Mouse (Mus musculus) right cerebral cortex, postnatal 4 days (tissue): ENCODE data around the gene Nprl2.
"Not testable (repeated sequence)": the region's sequence is repeated elsewhere in the genome, so short reads cannot be mapped to it uniquely, and the experiment has no call there.

Experiments
- DNase-seq: peaks from one replicate; pipeline ENCODE4 v3.0.0-alpha.2; 2022

The Nprl2 gene

DNA sequence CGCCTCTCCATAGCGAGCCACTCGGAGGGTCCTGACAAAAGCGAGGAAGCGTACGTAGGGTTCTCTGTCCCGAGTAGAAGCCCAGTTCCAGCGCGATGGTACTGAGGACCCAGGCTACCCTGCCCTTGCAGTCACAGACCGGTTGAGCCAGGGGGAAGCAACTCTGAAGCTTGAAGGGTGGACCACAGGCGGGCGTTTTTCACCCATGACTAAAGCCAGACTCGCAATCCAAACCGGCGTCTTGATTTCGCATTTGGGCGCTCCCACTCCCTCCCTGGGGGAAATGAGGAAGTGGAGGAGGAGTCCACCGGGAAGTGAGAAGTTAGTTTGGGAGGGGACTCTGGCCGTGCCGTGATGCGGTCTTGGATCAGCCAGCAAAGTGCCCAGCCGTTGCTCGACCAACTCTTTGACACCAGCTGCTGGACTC is 13.0 kb downstream of the Nprl2 start:
- DNase-seq: no peak

DNA sequence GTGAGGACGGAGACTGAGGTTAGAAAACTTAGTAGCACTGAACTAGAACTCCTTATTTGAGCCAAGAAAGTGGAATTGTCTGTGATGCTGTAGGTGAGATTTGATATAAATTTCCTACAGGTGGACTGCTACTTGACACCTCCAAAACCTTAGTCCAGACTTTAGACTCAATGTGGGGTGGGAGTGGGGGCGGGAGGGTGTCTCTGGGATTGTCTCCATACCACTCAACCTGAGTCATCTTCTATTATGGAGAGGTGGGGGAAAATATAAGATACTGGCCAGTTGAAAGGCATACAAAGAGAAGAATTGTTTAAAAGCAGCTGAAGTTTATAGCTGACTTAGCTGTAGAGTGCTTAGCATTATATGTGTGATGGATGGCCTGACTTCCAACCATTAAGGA is 13.7 kb downstream of the Nprl2 start:
- DNase-seq: no peak

DNA sequence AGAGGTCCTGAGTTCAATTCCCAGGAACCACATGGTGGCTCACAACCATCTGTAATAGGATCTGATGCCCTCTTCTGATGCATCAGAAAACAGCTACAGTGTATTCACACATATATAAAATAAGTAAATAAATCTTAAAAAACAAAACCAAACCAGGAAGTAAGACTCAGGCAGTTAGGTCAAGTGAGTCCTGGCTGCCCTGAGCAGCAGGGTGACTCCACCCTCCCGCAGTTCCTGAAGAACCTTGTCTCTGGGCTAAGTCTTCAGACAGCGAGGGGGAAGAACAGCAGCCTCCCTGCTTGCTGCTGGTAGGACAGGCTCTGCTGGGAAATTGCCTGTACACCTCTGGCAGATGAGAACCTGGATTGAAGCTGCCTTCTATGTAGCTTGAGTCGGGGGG is 14.3 kb downstream of the Nprl2 start:
- no peak for DNase-seq

DNA sequence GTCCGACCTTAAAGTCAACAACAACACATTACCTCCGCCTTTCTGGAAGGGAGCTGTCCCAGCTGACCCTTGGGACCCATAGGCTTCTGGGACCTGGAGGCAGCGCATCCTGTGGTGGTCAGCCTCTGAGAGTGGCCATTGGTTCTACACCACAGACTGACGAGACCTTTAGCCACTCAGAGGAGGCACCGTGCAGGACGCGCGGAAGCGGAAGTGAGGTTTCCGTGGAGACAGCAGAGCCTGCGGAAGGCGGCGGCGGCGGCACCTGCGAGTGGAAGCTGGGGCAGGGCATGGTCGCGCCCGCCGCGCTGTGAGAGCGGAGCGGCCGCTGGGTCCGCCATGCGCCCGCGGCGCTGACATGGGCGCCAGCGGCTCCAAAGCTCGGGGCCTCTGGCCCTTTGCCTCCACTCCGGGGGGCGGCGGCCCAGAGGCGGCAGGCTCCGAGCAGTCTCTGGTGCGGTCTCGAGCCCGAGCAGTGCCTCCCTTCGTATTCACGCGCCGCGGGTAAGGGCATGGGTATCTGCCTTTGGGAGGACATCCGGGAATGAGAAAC is 21.1 kb downstream of the Nprl2 start, which contains the start of gene Tusc2:
Gene Tusc2, plus strand, starts transcription at position 227 of the 553 bp plus-strand sequence.
- DNase-seq: peak; percentile 87

DNA sequence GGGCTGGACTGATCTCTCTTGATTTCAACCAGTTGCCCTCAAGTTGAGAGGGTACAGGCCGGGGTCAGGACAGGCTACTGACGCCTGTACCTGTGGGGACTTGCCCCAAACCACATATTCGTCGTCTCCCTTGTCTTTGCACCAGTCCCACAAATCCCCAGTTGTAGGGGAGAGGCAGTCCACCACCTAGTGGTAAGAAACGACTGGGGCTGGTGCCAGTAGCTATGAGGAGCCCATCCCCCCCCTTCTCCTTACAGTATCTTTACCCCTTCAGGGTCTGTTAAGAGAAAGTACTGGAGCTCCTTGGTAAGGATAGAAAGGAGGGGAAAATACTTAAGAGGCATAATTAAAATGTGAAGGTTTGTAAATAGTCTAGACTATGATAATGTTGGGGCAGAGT is 23.5 kb downstream of the Nprl2 start:
- not testable (repeated sequence) for DNase-seq

DNA sequence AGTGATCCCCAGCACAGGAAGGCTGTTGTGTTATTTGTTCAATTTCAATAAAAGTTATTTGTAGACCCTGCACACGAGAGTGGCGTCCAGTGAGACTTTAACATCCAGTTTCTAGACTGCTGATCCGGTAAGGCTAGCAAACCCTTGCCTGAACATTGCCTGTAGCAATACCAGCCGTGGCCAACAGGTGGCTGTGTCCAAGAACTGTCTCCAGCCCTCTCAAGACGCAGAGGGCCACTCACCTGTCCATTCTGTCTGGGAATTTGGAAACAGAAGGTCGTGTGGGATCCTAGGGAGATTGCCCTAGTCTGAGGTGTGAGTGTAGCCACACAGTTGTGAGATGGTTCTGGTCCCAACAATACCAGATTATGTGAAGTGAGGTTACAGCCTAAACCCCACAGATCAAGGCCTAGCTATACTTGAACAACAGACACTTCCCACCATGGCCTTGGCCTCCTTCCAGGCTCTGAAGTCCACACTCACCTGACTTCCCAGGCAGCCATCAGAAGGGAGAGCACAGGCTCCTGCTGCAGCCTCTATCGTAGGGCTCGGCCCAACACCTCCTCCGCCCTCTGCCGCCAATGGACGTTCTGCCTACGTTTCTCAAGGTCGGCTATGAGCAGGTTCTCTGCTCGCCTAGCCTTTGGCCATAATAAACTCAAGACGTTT is 24.1 kb downstream of the Nprl2 start:
- peak; percentile 83 for DNase-seq

DNA sequence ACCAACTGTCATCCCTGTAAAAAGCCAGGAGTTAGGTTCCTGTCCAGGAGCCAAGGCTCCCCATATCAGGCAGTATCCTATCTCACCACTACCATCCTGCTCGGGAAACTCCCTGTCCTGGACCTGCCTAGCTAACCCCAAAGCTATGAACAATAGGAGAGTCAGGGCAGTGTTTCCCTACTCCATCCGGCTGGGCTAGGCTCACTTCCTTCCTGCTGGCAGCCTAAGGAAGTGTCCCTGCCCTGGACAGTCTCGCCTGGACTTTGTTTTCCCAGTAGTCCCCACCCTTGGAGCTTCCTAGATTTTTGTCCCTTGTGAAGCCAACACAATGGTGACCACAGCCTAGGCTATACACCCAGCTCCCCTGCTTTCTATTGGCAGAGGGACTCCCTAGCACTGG is 24.8 kb downstream of the Nprl2 start:
- DNase-seq: no peak

DNA sequence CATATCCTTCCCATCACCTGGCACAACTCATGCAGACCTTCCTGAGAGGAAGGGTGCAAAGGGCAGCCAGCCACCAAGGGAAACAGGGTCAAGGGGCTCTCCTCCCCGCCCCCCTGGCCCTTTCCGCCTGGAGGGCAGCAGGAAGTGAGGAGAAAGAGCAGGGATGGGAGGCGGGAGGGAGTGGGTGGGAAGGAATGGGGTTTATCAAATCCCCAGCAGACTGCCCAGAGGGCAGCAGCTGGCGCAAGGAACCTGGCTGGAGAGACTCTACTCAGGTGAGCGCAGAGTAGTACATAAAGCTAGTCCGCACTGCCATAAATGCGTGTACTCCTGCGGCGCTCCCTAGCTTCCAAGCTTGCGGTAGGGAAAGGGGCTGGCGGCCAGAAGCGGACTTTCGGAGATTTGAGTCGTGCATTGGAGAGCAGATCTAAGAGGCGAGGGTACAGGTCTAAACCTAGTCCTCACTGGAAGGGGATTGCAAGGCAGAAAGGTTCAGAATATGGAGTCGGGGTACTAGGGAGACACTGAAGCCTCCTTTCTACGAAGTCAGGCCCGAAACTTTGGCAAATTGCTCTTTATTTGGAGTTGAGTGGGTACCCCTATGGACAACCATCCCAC is 25.8 kb downstream of the Nprl2 start, which contains the start of gene Hyal2:
Gene Hyal2, plus strand, starts transcription at position 244 of the 618 bp plus-strand sequence.
- DNase-seq: no peak

DNA sequence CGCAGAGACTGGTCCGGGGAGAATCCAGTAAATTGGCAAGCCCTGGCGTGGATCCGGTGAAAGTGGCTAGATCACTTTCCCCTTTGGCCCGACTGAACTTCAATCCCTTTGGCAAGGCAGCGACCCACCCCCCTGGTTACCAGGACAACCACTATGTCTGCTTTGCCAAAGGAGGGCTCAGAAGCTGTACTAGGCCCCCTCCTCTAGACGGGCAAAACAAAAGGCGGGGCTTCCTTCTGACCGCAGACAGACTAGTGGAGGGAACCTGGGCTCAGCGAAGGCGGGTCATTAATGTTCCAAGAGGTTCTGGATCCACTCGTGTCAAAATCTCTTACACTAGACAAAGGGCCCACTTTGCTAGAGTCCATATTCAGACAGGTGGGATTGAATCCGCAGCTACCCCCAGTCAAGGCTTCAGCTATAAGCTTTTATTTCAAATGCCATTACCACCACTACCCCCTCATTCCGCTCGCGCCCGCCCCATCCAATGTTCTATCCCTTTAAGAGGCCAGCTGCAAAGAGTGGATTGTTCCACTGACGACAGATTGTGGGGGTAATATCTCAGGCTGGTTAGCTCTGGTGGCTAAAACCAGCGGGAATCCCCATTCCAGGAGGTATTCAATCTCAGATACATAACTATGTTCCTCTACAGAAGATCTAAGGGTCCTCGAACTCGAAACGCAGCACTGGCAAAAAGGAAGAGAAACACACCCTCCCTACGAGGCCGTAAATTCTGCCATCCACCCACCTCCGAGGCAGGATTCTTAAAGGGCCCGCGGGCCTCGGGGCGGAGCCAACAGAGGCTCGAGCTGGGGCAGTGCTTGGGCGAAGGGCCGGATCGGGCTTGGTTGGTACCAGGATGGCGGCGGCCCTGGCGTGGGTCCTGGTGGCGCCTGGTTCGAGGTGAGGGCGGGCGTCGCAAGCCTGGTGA is 26.6 kb downstream of the Nprl2 start:
- peak; percentile 78 for DNase-seq

DNA sequence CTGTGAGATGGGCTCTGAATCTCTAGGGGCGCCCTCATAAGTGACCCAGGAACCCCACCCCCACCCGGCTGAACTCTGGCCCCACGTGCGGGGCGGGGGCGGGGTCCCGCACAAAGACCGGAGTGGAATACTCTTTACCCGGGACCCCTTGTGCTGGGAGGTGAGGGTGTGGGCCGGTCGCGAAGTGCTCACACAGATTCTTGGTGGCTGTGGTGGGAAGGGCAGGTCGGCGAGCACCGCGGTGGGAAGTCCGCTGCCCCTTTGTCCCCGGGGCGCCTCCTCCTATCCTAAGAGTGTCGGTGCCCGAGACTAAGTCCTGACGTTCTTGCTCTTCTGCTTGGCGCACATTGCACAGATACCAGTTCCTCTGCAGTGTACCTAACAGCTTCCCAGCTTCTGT is 27.2 kb downstream of the Nprl2 start:
- no peak for DNase-seq

DNA sequence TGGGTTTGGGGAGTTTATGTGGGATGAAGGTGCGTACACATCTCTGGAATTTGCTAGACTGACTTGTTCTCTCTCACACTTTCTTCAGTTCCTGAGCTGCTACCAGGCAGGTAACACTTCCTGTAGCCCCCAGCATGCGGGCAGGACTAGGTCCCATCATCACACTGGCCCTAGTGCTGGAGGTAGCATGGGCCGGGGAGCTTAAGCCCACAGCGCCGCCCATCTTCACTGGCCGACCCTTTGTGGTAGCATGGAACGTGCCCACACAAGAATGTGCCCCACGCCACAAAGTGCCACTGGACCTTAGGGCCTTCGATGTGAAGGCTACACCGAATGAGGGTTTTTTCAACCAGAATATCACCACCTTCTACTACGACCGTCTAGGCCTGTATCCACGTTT is 28.0 kb downstream of the Nprl2 start:
- no peak for DNase-seq

DNA sequence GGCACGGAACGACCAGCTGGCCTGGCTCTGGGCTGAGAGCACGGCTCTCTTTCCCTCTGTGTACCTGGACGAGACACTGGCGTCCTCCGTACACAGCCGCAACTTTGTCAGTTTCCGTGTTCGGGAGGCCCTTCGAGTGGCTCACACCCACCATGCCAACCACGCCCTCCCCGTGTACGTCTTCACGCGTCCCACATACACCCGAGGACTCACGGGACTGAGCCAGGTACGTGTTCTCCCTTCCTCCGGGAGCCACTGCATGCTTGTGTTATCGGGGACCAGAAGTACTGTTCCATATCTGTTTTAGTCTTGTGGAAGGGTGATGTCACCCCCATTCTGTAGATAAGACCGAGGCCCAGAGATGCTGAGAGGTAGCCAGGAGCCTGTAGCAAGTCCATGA is 28.8 kb downstream of the Nprl2 start:
- DNase-seq: no peak

DNA sequence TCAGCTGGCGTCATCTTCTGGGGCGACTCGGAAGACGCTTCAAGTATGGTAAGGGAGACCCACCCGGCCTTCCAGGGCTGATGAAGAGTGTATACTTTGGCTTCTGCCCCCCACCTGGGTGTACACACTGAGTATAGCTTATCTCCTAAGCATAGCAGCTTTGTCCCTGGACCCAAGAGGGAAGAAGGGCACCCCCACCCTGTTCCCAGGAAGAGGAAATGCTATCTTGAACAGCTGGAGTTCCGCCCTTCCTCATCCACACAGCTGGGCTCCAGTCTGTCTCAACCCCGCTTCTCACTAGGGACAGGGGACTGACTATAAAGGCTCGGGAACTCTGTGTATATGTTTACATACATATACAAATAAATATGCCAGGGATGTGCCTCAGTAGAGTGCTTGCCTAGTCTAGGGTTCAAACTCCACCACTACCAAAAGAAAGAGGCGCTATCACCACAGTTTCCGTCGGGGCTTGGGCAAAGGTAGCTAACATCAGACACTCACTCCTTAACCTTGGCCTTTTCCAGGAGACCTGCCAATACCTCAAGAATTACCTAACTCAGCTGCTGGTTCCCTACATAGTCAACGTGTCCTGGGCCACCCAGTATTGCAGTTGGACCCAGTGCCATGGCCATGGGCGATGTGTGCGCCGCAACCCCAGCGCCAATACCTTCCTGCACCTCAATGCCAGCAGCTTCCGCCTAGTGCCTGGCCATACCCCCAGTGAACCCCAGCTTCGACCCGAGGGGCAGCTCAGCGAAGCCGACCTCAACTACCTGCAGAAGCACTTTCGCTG is 29.7 kb downstream of the Nprl2 start:
- no peak for DNase-seq

DNA sequence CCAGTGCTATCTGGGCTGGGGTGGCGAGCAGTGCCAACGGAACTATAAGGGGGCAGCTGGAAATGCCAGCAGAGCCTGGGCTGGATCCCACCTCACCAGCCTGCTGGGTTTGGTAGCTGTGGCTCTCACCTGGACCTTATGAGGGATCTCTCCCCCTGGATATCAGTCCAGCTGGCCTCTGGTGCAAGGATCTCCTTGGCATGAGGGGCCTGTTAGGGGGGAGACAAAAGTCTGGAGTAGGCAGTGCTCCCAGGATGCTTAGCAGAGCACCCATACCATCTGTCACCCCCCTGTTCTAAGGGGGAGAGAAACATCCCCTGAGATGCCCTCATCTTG is 30.3 kb downstream of the Nprl2 start:
- DNase-seq: no peak

DNA sequence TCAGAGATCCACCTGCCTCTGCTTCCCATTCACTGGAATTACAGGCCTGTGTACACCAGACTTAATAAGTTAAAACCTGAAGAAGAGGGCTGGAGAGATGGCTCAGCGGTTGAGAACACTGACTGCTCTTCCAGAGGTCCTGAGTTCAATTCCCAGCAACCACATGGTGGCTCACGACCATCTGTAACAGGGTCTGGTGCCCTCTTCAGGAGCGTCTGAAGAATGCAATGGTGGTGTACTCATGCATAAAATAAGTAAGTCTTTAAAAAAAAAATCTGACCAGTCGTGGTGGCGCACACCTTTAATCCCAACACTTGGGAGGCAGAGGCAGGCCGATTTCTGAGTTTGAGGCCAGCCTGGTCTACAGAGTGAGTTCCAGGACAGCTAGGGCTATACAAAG is 31.7 kb downstream of the Nprl2 start:
- not testable (repeated sequence) for DNase-seq

DNA sequence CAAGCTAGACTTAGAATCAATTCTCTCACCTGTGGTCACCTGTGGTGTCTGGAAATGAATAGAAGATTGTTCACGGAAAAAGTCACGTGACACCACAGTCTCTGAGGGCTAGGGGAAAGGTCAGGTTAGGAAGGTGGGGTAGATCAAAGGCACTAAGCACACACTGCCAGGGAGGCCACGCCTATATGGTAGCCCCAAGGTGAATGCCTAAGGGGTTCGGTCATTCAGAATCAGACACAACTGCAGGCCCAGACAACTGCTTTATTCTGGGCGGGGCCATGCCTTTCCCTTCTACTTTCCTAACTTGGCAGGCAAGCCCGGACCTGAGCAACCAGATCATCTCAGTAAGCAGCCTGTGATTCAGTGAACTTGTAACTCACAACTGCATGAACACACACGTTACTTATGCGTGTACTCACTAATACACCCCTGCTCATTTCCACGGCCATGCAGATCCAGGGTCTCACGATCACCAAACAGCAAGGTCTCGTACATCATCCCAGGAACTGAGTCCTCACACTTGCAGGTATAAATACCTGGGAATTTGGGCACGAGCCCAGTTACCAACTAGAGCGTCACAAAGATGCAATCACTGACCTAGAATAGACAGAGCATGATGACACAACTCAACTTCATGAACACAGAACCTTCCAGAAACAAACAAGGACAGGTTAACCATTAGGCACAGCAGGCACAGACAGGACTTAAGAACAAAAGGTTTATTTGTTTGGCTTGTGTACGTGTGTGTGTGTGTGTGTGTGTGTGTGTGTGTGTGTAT is 33.7 kb downstream of the Nprl2 start:
- DNase-seq: no peak

DNA sequence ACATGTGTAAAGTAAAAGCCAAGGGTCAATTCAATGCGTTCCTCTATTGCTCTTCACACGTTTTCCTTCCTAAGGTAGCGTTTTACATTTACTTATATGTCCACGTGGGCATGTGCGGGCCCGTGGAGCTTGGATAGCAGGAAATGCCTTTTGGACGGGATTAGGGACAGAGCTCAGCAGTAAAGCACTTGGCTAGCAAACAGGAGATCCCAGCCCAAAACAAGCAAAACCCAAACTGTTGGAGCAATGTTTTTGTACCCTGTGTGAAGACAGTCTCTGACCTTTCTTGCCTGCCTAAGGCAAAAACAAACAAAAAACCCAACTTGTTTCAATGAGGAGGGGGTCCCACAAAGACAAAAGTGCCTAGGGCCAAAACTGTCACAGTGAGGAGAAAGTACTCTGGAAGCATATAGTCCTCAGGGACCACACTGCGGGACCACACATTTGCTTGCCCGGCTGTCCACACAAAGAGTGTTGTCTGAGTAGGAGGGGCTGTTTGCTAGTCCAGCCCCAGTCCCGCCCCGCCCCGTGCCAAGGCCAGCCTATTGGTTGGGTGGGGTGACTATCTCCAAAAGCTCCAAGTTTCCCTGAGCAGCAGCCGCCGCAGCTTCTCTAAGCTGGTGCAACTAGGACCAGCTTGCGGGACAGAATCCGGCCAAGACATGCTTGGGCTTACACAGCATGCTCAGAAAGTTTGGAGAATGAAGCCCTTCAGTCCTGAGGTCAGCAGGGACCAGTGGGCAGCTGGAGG is 34.5 kb downstream of the Nprl2 start, which contains the start of gene Hyal1:
Gene Hyal1, plus strand, starts transcription at position 571 of the 751 bp plus-strand sequence.
- peak; percentile 68 for DNase-seq

DNA sequence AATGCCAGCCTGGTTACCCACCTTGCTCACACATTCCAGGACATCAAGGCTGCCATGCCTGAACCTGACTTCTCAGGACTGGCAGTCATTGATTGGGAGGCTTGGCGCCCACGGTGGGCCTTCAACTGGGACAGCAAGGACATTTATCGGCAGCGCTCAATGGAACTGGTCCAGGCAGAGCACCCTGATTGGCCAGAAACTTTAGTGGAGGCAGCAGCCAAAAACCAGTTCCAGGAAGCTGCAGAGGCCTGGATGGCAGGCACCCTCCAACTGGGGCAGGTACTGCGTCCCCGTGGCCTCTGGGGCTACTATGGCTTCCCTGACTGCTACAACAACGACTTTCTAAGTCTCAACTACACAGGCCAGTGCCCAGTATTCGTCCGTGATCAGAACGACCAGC is 35.8 kb downstream of the Nprl2 start:
- no peak for DNase-seq

DNA sequence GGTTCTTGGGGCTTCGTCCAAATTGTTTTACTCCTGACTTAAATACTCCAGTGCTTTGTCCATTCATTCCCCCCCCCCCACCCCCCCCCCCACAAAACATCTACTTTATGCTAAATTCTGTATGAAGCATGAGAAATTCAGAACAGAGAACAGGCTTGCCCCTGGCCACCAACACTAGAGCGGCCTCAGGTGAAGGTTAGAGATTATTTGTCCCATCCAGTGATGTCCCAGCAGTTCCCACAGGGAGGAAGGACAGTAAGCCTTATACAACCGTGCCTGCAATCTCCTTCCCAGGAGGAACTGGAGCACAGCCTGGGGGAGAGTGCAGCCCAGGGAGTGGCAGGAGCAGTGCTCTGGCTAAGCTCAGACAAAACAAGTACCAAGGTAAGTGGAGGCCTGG is 36.6 kb downstream of the Nprl2 start, which contains the start of gene Naa80:
Gene Naa80, plus strand, starts transcription at position 301 of the 400 bp plus-strand sequence.
- DNase-seq: no peak

DNA sequence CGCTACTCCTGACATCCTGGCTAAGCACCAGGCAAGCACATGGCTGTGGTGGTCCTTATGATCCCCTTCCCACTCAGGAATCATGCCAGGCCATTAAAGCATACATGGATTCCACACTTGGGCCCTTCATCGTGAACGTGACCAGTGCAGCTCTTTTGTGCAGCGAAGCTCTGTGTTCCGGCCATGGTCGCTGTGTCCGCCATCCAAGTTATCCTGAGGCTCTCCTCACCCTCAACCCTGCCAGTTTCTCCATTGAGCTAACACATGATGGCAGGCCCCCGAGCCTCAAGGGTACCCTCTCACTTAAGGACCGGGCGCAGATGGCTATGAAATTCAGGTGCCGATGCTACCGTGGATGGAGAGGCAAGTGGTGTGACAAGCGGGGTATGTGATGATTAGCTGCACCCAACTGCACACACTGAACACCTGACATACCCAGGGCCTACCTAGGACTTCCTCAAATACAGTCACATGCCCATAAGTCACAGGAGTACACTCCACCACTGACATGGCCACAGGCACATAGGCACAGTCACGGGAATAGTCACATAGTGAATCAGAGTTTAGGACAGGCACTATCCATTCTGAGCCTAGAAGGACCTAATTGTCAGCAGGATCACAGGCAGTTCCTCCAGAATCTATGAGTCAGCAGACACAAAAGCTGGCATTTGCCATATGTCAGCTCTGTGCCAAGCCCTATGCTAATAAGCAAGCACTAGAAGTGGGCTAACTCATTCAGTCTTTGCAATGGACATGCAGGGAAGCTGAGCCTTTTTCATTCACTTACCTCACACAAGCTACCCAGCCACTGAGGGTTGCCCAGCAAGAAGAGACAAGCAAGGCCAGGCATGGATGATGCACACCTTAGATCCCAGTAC is 37.2 kb downstream of the Nprl2 start:
- no peak for DNase-seq
